Mouse (Mus musculus): ENCODE results near the gene Map4k1. TPM values are rescaled to one million over a fixed set of nuclear protein-coding genes. Genes with fewer than 3 reads are reported as not detected.
A peak's percentile ranks its signal among the peaks of the same experiment; 100 is the strongest.

Map4k1 gene
- total RNA-seq, 2 experiments from 2014 or later: 4.6 to 5.8 TPM

DNA sequence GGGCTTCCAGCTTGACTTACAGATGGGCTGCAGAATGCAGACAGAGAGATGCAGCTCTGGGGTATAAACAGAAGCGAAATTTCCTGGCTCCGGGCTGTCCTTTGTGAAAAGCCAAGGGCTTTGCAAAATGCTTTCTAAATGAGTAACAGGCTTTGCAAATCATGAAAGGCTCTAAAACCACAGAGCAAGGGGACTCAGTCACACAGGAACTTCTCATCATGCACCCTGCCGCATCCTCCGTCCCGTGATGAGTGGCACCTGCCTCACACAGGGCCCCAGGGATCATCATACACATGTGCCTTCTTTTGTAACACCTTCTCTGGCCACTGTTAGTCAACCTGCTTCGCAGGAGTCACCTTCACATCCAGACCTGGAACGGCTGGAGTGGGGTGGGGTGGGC, 43.7 kb downstream of the Map4k1 start:
- DNase-seq (ENCODE audit: low spot score in 2 of 2): no peak

DNA sequence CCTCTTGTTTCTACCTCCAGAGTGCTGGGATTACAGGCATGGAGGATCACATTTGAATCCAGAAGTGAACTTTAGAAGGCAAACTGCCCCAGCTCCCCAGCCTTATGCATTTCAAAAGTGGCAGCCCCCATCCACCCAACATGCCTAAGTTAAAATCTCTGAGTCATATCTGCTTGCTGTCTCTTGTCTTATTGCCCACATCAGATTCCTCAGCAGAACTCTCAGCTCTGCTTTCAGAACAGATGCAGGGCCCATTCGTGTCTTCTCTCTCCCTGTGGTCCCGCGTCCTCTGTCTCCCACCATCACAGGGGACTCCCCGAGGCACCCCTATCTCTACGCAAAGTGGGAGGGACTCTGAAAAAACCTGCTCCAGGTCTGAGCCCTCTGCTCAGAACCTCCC, 44.3 kb downstream of the Map4k1 start:
- DNase-seq (ENCODE audit: low spot score in 2 of 2): no peak

DNA sequence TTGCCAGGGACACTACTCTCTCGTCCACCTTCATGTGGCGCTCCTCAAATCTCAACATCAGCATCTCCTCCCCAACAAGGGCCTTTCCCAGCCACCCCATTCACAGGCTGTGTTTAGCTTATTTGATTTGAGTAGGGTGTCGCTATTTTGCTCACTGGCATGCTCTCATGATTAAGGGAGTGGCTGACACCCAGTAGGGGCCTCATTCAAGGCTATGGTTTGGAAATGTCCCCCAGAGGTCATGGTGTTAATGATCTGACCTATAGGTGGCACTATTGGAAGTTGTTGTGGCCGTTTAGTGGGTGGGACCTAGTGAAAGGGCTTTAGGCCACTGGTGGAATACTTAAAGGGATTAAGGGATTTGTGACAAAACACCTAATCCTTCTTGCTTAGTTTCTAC, 45.0 kb downstream of the Map4k1 start:
- no peak for DNase-seq (ENCODE audit: low spot score in 2 of 2)

GRCm38 (mm10) chr7:29028761-29029160, 46.9 kb downstream of the Map4k1 start:
- DNase-seq (ENCODE audit: low spot score in 2 of 2): no peak

DNA sequence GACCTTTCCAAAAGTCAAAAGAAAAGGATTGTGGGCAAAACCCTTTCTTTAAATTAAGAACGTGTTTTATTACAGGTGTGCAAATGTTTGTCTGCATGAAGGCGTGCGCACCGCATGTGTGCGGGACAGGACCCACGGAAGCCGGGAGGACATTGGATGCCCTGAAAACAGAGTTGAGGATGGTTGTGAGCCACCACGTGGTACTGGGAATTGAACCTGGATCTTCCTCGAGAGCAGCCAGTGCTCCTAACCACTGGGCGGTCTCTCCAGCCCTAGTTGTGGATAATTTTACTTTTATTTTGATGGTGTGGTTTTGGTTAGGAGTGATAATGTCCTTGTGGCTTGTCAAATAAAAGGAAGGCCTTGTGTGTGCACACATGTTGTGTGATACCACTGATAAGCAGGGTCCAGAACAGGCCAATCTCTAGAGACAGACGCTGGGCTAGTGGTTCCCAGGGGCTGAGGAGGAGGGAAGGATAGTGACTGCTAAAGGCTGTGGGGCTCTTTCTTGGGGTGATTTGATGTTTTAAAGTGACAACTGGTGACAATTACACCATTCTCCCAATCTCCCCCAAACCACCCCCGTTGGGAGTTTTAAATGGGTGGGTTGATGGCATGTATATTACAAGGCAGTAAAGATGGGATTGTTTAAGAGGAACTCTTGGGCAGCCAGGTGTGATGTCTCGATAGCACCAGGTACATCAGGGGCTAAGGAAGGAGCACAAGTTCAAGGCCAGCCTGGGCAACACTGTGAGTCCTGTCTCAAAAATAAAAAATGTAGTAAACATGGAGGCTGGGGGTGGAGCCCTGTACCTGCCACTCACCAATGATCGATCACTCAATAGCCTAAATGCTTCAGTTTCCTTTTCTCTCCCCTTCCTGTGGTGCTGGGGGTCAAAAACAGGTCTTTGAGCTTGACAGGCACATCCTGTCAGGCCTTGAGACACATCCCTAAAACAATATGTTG, 48.1 kb downstream of the Map4k1 start:
- no peak for DNase-seq (ENCODE audit: low spot score in 2 of 2)

GRCm38 (mm10) chr7:29031641-29032040, 49.8 kb downstream of the Map4k1 start:
- DNase-seq (ENCODE audit: low spot score in 2 of 2): no peak

GRCm38 (mm10) chr7:29032685-29033084, 50.8 kb downstream of the Map4k1 start:
- no peak for DNase-seq (ENCODE audit: low spot score in 2 of 2)

GRCm38 (mm10) chr7:29037261-29037660, 55.4 kb downstream of the Map4k1 start:
- no peak for DNase-seq (ENCODE audit: low spot score in 2 of 2)

DNA sequence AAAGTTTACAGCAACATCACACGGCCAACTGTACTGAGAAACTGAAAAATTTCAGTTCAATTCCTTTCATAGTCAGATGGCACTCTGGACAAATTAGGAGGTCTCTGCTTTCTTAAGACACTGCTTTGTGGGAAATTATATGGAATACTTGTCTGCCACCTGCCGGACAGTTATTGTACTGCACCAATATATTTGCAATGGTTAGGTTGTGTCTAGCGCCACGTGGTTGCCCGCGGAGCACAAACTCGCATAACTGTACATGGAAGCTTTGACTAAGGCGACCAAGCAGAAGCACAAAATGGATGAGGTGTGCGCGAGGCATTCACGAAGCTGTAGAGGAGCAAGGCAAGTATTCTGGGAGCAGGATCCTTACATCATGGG, 57.7 kb downstream of the Map4k1 start:
- DNase-seq (ENCODE audit: low spot score in 2 of 2): peak; percentile 92 to 94

- peak in 1 of 2 experiments; percentile 42 for DNase-seq (ENCODE audit: low spot score in 2 of 2)
These were observed 58.3 kb downstream of the Map4k1 start for GRCm38 (mm10) chr7:29039985-29040661.

DNA sequence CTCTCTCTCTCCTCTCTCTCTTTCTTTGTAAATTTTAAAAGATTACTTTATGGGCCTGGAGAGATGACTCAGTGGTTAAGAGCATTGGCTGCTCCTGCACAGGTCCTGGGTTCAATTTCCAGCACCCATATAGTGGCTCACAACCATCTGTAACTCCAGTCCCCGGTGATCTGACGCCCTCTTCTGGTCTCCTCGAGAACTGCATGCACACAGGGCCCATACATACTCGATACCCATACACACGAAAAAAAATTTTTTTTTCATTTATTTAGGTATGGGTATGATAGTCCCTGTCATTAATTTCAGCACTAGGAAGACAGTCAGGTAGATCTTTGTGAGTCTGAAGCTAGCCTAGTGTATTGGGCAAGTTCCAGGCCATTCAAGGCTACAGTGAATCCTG, 59.3 kb downstream of the Map4k1 start:
- DNase-seq (ENCODE audit: low spot score in 2 of 2): no peak

DNA sequence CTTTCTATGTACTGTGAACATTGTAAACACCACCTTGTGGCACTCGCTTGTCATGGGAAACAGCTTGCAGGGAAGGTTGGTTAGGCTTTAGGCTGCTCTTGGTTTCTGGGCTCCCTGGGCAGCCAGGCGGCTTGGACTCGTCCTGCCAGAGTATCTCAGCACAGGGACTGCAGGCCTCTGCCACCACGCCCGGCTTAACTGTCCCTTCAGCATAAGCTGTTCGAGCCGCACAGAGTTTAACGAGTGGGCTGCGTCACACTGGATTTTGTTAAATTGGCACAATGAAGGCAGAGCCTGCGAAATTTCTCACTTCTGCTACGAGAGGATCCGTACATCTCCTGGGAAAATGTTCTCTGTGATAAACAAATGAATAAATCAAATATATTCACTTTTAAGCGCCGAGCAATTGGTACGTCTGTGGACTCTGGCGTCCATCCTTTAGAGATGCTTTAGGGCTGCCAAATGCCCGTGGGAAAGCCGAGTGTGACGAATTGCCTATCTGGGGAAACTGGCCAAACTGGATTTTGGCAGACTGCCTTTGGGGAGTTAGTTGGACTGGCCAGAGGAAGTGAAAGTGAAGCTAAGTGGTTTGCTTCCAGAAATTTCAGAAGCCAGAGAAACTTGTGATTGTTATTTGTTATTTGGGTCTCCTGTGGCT, 61.3 kb downstream of the Map4k1 start:
- peak; percentile 64 to 70 for DNase-seq (ENCODE audit: low spot score in 2 of 2)

GRCm38 (mm10) chr7:29043674-29044057, 61.8 kb downstream of the Map4k1 start:
- no peak for DNase-seq (ENCODE audit: low spot score in 2 of 2)

DNA sequence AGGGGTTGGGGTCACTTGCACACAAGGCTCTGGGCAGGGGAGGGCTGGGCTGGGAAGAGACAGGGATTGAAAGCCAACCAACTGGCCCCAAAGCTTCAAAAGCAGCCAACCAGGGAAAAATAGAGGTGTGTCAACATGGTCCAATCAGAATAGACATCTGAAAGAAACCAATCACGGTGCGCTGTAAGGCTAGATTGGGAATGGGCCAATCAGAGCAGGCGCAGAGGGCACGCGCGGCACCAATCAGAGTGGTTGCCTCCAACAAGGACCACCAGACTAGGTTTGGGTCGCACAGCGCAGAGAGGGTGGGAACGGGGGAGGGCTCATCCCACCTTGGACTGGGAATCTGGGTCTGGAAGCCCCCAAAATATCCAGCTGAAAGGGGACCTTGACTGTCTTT, 62.5 kb downstream of the Map4k1 start:
- no peak for DNase-seq (ENCODE audit: low spot score in 2 of 2)

GRCm38 (mm10) chr7:29046533-29046932, 64.7 kb downstream of the Map4k1 start:
- no peak for DNase-seq (ENCODE audit: low spot score in 2 of 2)

GRCm38 (mm10) chr7:29048070-29048469, 66.2 kb downstream of the Map4k1 start:
- no peak for DNase-seq (ENCODE audit: low spot score in 2 of 2)

- DNase-seq (ENCODE audit: low spot score in 2 of 2): no peak
These were observed 66.8 kb downstream of the Map4k1 start for GRCm38 (mm10) chr7:29048615-29049014.

GRCm38 (mm10) chr7:29050797-29051196, 68.9 kb downstream of the Map4k1 start:
- peak; percentile 58 to 73 for DNase-seq (ENCODE audit: low spot score in 2 of 2)

GRCm38 (mm10) chr7:29052821-29053220, 71.0 kb downstream of the Map4k1 start:
- DNase-seq (ENCODE audit: low spot score in 2 of 2): no peak

Data from layer of hippocampus, postnatal 10 days (tissue).